Mouse (Mus musculus): ENCODE measurements around the gene Ccdc89. TPM values are rescaled to one million over a fixed set of nuclear protein-coding genes. Genes with fewer than 3 reads are reported as not detected.

Ccdc89 gene
- polyA plus RNA-seq, 1 experiment = 74.4 TPM

DNA sequence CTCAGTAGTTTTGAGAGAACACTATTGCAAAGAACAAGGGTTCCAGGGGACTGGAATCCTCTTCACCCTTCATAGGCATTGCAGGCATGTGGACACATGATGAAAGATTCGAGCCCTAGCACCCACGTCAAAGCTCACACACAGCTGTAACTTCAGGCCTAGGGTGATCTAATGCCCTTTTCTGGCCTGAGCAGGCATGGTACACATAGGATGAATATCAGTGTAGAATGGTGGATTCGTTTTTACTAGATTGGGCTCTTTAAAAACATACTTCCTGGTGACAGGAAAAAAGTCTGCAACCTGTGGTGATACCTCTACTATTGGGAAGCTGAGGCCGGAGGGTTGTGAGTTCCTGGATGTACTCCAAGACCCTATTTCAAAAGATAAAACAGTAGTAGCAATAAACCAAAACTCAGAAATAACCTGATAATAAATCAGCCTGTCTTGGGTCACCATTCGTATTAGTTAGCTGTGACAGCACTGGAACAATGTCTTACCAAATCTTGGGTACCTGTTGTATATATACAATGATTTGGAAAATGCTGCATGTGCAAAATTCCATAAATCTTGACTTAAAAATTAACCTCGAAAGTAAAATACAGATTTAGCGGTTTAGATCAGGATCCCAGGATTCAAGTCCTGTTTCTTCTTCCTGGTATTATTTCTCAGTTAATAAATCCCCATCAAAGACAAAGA is 29.9 kb downstream of the Ccdc89 start:
- no peaks in the 10 kb centered on the region for H3K27me3 ChIP-seq (ENCODE audit: control insufficient read depth, insufficient read depth, low read length)
- no peaks in the 10 kb centered on the region; the same call in 1 of the 2 replicates for H3K36me3 ChIP-seq (ENCODE audit: control insufficient read depth, insufficient read depth, low read length)
- peaks cover 11% of the 10 kb centered on the region for H3K4me1 ChIP-seq (ENCODE audit: control insufficient read depth, insufficient read depth, low read length)
- TF ChIP-seq CTCF (IDR thresholded peaks at IDR 0.05; ENCODE audit: control insufficient read depth, insufficient read depth, insufficient replicate concordance, low read depth, low read length) (no peak), POLR2A (IDR thresholded peaks at IDR 0.05; ENCODE audit: control insufficient read depth, low read depth, low read length) (no peak)
- no peak overlapping the region for H3K27ac ChIP-seq (ENCODE audit: control insufficient read depth, insufficient read depth, low read depth, low read length)
- H3K4me3 ChIP-seq (ENCODE audit: control insufficient read depth, low read depth, low read length) = peak overlapping the region; percentile 92

- Histone ChIP-seq H3K4me3 (ENCODE audit: control insufficient read depth, low read depth, low read length) (peak within 1 kb of the TSS; percentile 92), H3K4me1 (ENCODE audit: control insufficient read depth, insufficient read depth, low read length) (peaks cover 12% of the 10 kb centered on the region), H3K27me3 (ENCODE audit: control insufficient read depth, insufficient read depth, low read length) (no peaks in the 10 kb centered on the region), H3K36me3 (ENCODE audit: control insufficient read depth, insufficient read depth, low read length) (no peaks in the 10 kb centered on the region; the same call in 1 of the 2 replicates), H3K27ac (ENCODE audit: control insufficient read depth, insufficient read depth, low read depth, low read length) (peak within 1 kb of the TSS; percentile 92)
- peak; percentile 24; the same call in 1 of the 2 replicates for TF ChIP-seq CTCF (IDR thresholded peaks at IDR 0.05; ENCODE audit: control insufficient read depth, insufficient read depth, insufficient replicate concordance, low read depth, low read length)
- TF ChIP-seq POLR2A (IDR thresholded peaks at IDR 0.05; ENCODE audit: control insufficient read depth, low read depth, low read length) = peak; percentile 78
These were observed 30.6 kb downstream of the Ccdc89 start, which contains the start of gene Tmem126a for GRCm38 (mm10) chr7:90456845-90457468. Gene Tmem126a, minus strand, starts transcription at chr7:90457229.

- Histone ChIP-seq H3K4me3 (ENCODE audit: control insufficient read depth, low read depth, low read length) (peak overlapping the region; percentile 92), H3K27me3 (ENCODE audit: control insufficient read depth, insufficient read depth, low read length) (no peaks in the 10 kb centered on the region), H3K36me3 (ENCODE audit: control insufficient read depth, insufficient read depth, low read length) (no peaks in the 10 kb centered on the region; the same call in 1 of the 2 replicates), H3K27ac (ENCODE audit: control insufficient read depth, insufficient read depth, low read depth, low read length) (peak overlapping the region; percentile 92), H3K4me1 (ENCODE audit: control insufficient read depth, insufficient read depth, low read length) (peaks cover 12% of the 10 kb centered on the region)
- TF ChIP-seq CTCF (IDR thresholded peaks at IDR 0.05; ENCODE audit: control insufficient read depth, insufficient read depth, insufficient replicate concordance, low read depth, low read length) = no peak
- TF ChIP-seq POLR2A (IDR thresholded peaks at IDR 0.05; ENCODE audit: control insufficient read depth, low read depth, low read length) = no peak
These were observed 31.1 kb downstream of the Ccdc89 start for GRCm38 (mm10) chr7:90457517-90457916.

GRCm38 (mm10) chr7:90460330-90460729 is 34.0 kb downstream of the Ccdc89 start:
- peaks cover 12% of the 10 kb centered on the region for H3K4me1 ChIP-seq (ENCODE audit: control insufficient read depth, insufficient read depth, low read length)

DNA sequence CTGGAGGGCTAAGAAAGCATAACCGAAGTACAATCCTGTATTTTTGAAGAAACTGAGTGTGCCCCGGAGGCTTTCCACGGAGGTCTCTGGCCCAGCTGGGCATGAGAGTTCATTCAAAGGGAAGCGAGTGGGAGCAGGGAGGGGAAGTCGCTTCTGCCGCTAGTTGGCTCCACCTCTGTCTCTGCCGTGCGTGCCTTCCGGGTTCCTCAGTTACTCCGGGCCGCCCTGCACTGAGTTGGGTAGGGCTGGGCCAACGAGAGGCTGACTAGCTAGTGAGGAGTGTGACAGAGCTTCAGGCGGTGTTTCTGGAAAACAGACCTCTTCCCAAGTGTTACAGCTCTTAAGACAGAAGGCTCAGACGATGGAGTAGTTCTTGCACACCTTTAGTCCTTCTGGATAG is 34.6 kb downstream of the Ccdc89 start:
- Histone ChIP-seq H3K27me3 (ENCODE audit: control insufficient read depth, insufficient read depth, low read length) (no peaks in the 10 kb centered on the region), H3K27ac (ENCODE audit: control insufficient read depth, insufficient read depth, low read depth, low read length) (no peak overlapping the region), H3K4me1 (ENCODE audit: control insufficient read depth, insufficient read depth, low read length) (peaks cover 12% of the 10 kb centered on the region), H3K4me3 (ENCODE audit: control insufficient read depth, low read depth, low read length) (peak overlapping the region; percentile 55; the same call in 1 of the 2 replicates), H3K36me3 (ENCODE audit: control insufficient read depth, insufficient read depth, low read length) (no peaks in the 10 kb centered on the region)
- no peak for TF ChIP-seq POLR2A (IDR thresholded peaks at IDR 0.05; ENCODE audit: control insufficient read depth, low read depth, low read length)
- TF ChIP-seq CTCF (IDR thresholded peaks at IDR 0.05; ENCODE audit: control insufficient read depth, insufficient read depth, insufficient replicate concordance, low read depth, low read length) = no peak

More at GRCm38 (mm10) chr7:90460330-90460729, 34.0 kb downstream of the Ccdc89 start:
- Histone ChIP-seq H3K27ac (ENCODE audit: control insufficient read depth, insufficient read depth, low read depth, low read length) (no peak overlapping the region), H3K4me3 (ENCODE audit: control insufficient read depth, low read depth, low read length) (peak overlapping the region; percentile 36), H3K27me3 (ENCODE audit: control insufficient read depth, insufficient read depth, low read length) (no peaks in the 10 kb centered on the region), H3K36me3 (ENCODE audit: control insufficient read depth, insufficient read depth, low read length) (no peaks in the 10 kb centered on the region)
- TF ChIP-seq POLR2A (IDR thresholded peaks at IDR 0.05; ENCODE audit: control insufficient read depth, low read depth, low read length) = no peak
- no peak for TF ChIP-seq CTCF (IDR thresholded peaks at IDR 0.05; ENCODE audit: control insufficient read depth, insufficient read depth, insufficient replicate concordance, low read depth, low read length)

GRCm38 (mm10) chr7:90461441-90461840 is 35.1 kb downstream of the Ccdc89 start:
- TF ChIP-seq POLR2A (IDR thresholded peaks at IDR 0.05; ENCODE audit: control insufficient read depth, low read depth, low read length) (no peak), CTCF (IDR thresholded peaks at IDR 0.05; ENCODE audit: control insufficient read depth, insufficient read depth, insufficient replicate concordance, low read depth, low read length) (no peak)
- Histone ChIP-seq H3K27me3 (ENCODE audit: control insufficient read depth, insufficient read depth, low read length) (no peaks in the 10 kb centered on the region), H3K4me1 (ENCODE audit: control insufficient read depth, insufficient read depth, low read length) (peaks cover 9% of the 10 kb centered on the region), H3K36me3 (ENCODE audit: control insufficient read depth, insufficient read depth, low read length) (no peaks in the 10 kb centered on the region), H3K27ac (ENCODE audit: control insufficient read depth, insufficient read depth, low read depth, low read length) (no peak overlapping the region), H3K4me3 (ENCODE audit: control insufficient read depth, low read depth, low read length) (no peak overlapping the region)

- Histone ChIP-seq H3K36me3 (ENCODE audit: control insufficient read depth, insufficient read depth, low read length) (no peaks in the 10 kb centered on the region), H3K27me3 (ENCODE audit: control insufficient read depth, insufficient read depth, low read length) (no peaks in the 10 kb centered on the region), H3K4me1 (ENCODE audit: control insufficient read depth, insufficient read depth, low read length) (peaks cover 8% of the 10 kb centered on the region), H3K4me3 (ENCODE audit: control insufficient read depth, low read depth, low read length) (no peak overlapping the region), H3K27ac (ENCODE audit: control insufficient read depth, insufficient read depth, low read depth, low read length) (no peak overlapping the region)
- TF ChIP-seq POLR2A (IDR thresholded peaks at IDR 0.05; ENCODE audit: control insufficient read depth, low read depth, low read length) = no peak
- TF ChIP-seq CTCF (IDR thresholded peaks at IDR 0.05; ENCODE audit: control insufficient read depth, insufficient read depth, insufficient replicate concordance, low read depth, low read length) = no peak
These were observed 47.1 kb downstream of the Ccdc89 start for GRCm38 (mm10) chr7:90473511-90473910.
